Mouse (Mus musculus): ENCODE measurements around the gene Defb22. TPM values are rescaled to one million over a fixed set of nuclear protein-coding genes. Genes with fewer than 3 reads are reported as not detected.
A peak's percentile ranks its signal among the peaks of the same experiment; 100 is the strongest.

Defb22 gene
- total RNA-seq, 1 experiment: not detected

- H3K4me3 ChIP-seq (ENCODE audit: insufficient read depth in 1 of 2, low read depth in 1 of 2, low read length in 2 of 2, poor library complexity in 1 of 2, severe bottlenecking in 1 of 2): no peak overlapping the region
- DNase-seq (ENCODE audit: low read depth, low spot score): no peak
- H3K4me1 ChIP-seq (ENCODE audit: control insufficient read depth in 2 of 2, insufficient read depth in 2 of 2, low read length in 2 of 2, poor library complexity in 1 of 2): no peaks in the 10 kb centered on the region
- H3K36me3 ChIP-seq (ENCODE audit: control insufficient read depth, insufficient read depth, low read length, poor library complexity, severe bottlenecking): no peaks in the 10 kb centered on the region
- TF ChIP-seq CHD2 (IDR thresholded peaks at IDR 0.05; ENCODE audit: low read depth, low read length) (no peak), HCFC1 (IDR thresholded peaks at IDR 0.05; ENCODE audit: borderline replicate concordance, insufficient read depth, low read length) (no peak), ZC3H11A (IDR thresholded peaks at IDR 0.05; ENCODE audit: borderline replicate concordance, low read depth, low read length) (no peak), MAFK (IDR thresholded peaks at IDR 0.05; ENCODE audit: insufficient read depth, low read depth, low read length) (no peak), ZNF384 (IDR thresholded peaks at IDR 0.05; ENCODE audit: low read depth, low read length) (no peak)
- no peaks in the 10 kb centered on the region for H3K9me3 ChIP-seq (ENCODE audit: control insufficient read depth, insufficient read depth, low read depth, low read length)
- H3K9ac ChIP-seq (ENCODE audit: insufficient read depth, low read depth, low read length, poor library complexity, severe bottlenecking): no peak overlapping the region
- in situ Hi-C loops (cut with MboI; ENCODE audit: low sequenced_read_pairs in 2 of 2, unreplicated experiment in 2 of 2): no loop called here
- H3K27ac ChIP-seq (ENCODE audit: insufficient read depth, low read depth, low read length, poor library complexity, severe bottlenecking): no peak overlapping the region
Measured at GRCm38 (mm10) chr2:152438963-152439362, 51.0 kb downstream of the Defb22 start.

GRCm38 (mm10) chr2:152436983-152437860 is 52.7 kb downstream of the Defb22 start:
- H3K9me3 ChIP-seq (ENCODE audit: control insufficient read depth, insufficient read depth, low read depth, low read length): no peaks in the 10 kb centered on the region
- H3K9ac ChIP-seq (ENCODE audit: insufficient read depth, low read depth, low read length, poor library complexity, severe bottlenecking): peak overlapping the region; percentile 59
- peak; percentile 71 for DNase-seq (ENCODE audit: low read depth, low spot score)
- H3K36me3 ChIP-seq (ENCODE audit: control insufficient read depth, insufficient read depth, low read length, poor library complexity, severe bottlenecking): no peaks in the 10 kb centered on the region
- in situ Hi-C loops (cut with MboI; ENCODE audit: low sequenced_read_pairs in 2 of 2, unreplicated experiment in 2 of 2): no loop called here
- H3K4me3 ChIP-seq (ENCODE audit: insufficient read depth in 1 of 2, low read depth in 1 of 2, low read length in 2 of 2, poor library complexity in 1 of 2, severe bottlenecking in 1 of 2): peak overlapping the region; percentile 39 to 43; a peak in 3 of 4 replicates
- TF ChIP-seq ZNF384 (IDR thresholded peaks at IDR 0.05; ENCODE audit: low read depth, low read length): no peak
- no peak for TF ChIP-seq MAFK (IDR thresholded peaks at IDR 0.05; ENCODE audit: insufficient read depth, low read depth, low read length)
- no peak for TF ChIP-seq CHD2 (IDR thresholded peaks at IDR 0.05; ENCODE audit: low read depth, low read length)
- TF ChIP-seq ZC3H11A (IDR thresholded peaks at IDR 0.05; ENCODE audit: borderline replicate concordance, low read depth, low read length): 0 out of 2 replicates have a peak, but pooled peaks have one; percentile 30
- no peak for TF ChIP-seq HCFC1 (IDR thresholded peaks at IDR 0.05; ENCODE audit: borderline replicate concordance, insufficient read depth, low read length)
- no peaks in the 10 kb centered on the region for H3K4me1 ChIP-seq (ENCODE audit: control insufficient read depth in 2 of 2, insufficient read depth in 2 of 2, low read length in 2 of 2, poor library complexity in 1 of 2)
- no peak overlapping the region for H3K27ac ChIP-seq (ENCODE audit: insufficient read depth, low read depth, low read length, poor library complexity, severe bottlenecking)

GRCm38 (mm10) chr2:152436405-152436901 is 53.5 kb downstream of the Defb22 start:
- Histone ChIP-seq H3K4me1 (ENCODE audit: control insufficient read depth in 2 of 2, insufficient read depth in 2 of 2, low read length in 2 of 2, poor library complexity in 1 of 2) (no peaks in the 10 kb centered on the region), H3K9me3 (ENCODE audit: control insufficient read depth, insufficient read depth, low read depth, low read length) (no peaks in the 10 kb centered on the region), H3K9ac (ENCODE audit: insufficient read depth, low read depth, low read length, poor library complexity, severe bottlenecking) (no peak overlapping the region), H3K27ac (ENCODE audit: insufficient read depth, low read depth, low read length, poor library complexity, severe bottlenecking) (no peak overlapping the region), H3K36me3 (ENCODE audit: control insufficient read depth, insufficient read depth, low read length, poor library complexity, severe bottlenecking) (no peaks in the 10 kb centered on the region), H3K4me3 (ENCODE audit: insufficient read depth in 1 of 2, low read depth in 1 of 2, low read length in 2 of 2, poor library complexity in 1 of 2, severe bottlenecking in 1 of 2) (no peak overlapping the region)
- no peak for DNase-seq (ENCODE audit: low read depth, low spot score)
- in situ Hi-C loops (cut with MboI; ENCODE audit: low sequenced_read_pairs in 2 of 2, unreplicated experiment in 2 of 2): no loop called here
- no peak for TF ChIP-seq ZNF384 (IDR thresholded peaks at IDR 0.05; ENCODE audit: low read depth, low read length)
- TF ChIP-seq ZC3H11A (IDR thresholded peaks at IDR 0.05; ENCODE audit: borderline replicate concordance, low read depth, low read length): no peak
- no peak for TF ChIP-seq HCFC1 (IDR thresholded peaks at IDR 0.05; ENCODE audit: borderline replicate concordance, insufficient read depth, low read length)
- TF ChIP-seq CHD2 (IDR thresholded peaks at IDR 0.05; ENCODE audit: low read depth, low read length): no peak
- TF ChIP-seq MAFK (IDR thresholded peaks at IDR 0.05; ENCODE audit: insufficient read depth, low read depth, low read length): no peak

Other genes with a start within 250 kb of the Defb22 start
- gene Tbc1d20, start 196.3 kb downstream of the Defb22 start, total RNA-seq (2012; rRNA removed): 18.7 and 20.2 TPM in 2 replicates
- 69.9 and 113 TPM in 2 replicates for gene Rbck1, start 157.5 kb downstream of the Defb22 start, total RNA-seq (2012; rRNA removed)
- 18.5 and 29.2 TPM in 2 replicates for gene Trib3, start 146.1 kb downstream of the Defb22 start, total RNA-seq (2012; rRNA removed)
- gene Nrsn2, start 113.5 kb downstream of the Defb22 start, total RNA-seq (2012; rRNA removed): 2.1 and 3.3 TPM in 2 replicates
- gene Sox12, start 92.1 kb downstream of the Defb22 start, total RNA-seq (2012; rRNA removed): 7.4 and 9.1 TPM in 2 replicates
- gene Zcchc3, start 75.1 kb downstream of the Defb22 start, total RNA-seq (2012; rRNA removed): 21.4 and 22.9 TPM in 2 replicates
- gene 6820408C15Rik, start 74.6 kb downstream of the Defb22 start, total RNA-seq (2012; rRNA removed): 0.18 and 0.58 TPM in 2 replicates
- not detected in 2 replicates for gene Defb23, start 25.5 kb downstream of the Defb22 start, total RNA-seq (2012; rRNA removed)
- not detected in 2 replicates for gene Defb20, start 13.1 kb downstream of the Defb22 start, total RNA-seq (2012; rRNA removed)
- gene Defb26, start 21.6 kb upstream of the Defb22 start, total RNA-seq (2012; rRNA removed): not detected in 2 replicates
- gene Defb28, start 28.1 kb upstream of the Defb22 start, total RNA-seq (2012; rRNA removed): not detected in 2 replicates
- gene Defb29, start 50.0 kb upstream of the Defb22 start, total RNA-seq (2012; rRNA removed): not detected in 2 replicates
- not detected in 2 replicates for gene Gm17416, start 79.2 kb upstream of the Defb22 start, total RNA-seq (2012; rRNA removed)
- gene Defb21, start 82.6 kb upstream of the Defb22 start, total RNA-seq (2012; rRNA removed): not detected in 2 replicates
- not detected in 2 replicates for gene Defb19, start 90.2 kb upstream of the Defb22 start, total RNA-seq (2012; rRNA removed)
- not detected in 2 replicates for gene Defb45, start 109.3 kb upstream of the Defb22 start, total RNA-seq (2012; rRNA removed)
- gene Defb36, start 114.2 kb upstream of the Defb22 start, total RNA-seq (2012; rRNA removed): 0.63 TPM in 1 of 2 replicates, not detected in the other
- 3.9 and 5.7 TPM in 2 replicates for gene Defb25, start 132.9 kb upstream of the Defb22 start, total RNA-seq (2012; rRNA removed)
- 0.16 and 0.18 TPM in 2 replicates for gene Rem1, start 136.8 kb upstream of the Defb22 start, total RNA-seq (2012; rRNA removed)
- 55.0 and 91.6 TPM in 2 replicates for gene H13, start 179.3 kb upstream of the Defb22 start, total RNA-seq (2012; rRNA removed)
- gene Mcts2, start 196.9 kb upstream of the Defb22 start, total RNA-seq (2012; rRNA removed): 39.3 and 87.4 TPM in 2 replicates
- 74.5 and 122 TPM in 2 replicates for gene Id1, start 246.1 kb upstream of the Defb22 start, total RNA-seq (2012; rRNA removed)

All from ES-E14 (cell line).